Mouse (Mus musculus) heart, embryonic 16.5 days (tissue): ENCODE measurements around the gene Rassf5. TPM values are rescaled to one million over a fixed set of nuclear protein-coding genes. Genes with fewer than 3 reads are reported as not detected.

Experiments
- ATAC-seq: fragments of 200-750 bp; cut with Nextera tagmentation; replicated peaks from 2 replicates; pipeline ENCODE4 v1.8.0; 2017; ENCODE audit warnings: moderate number of reproducible peaks; ENCODE audit not compliant: insufficient read depth, low FRiP score; ENCODE audit errors: extremely low read depth
- H3K27ac ChIP-seq: fragments of 300-500 bp; sonication (generic); 2 replicates; pipeline ENCODE4 v1.5.1; 2014; ENCODE audit warnings: mild to moderate bottlenecking, low read length, control low read depth, moderate library complexity
- H3K27me3 ChIP-seq: fragments of 300-500 bp; sonication (generic); 2 replicates; pipeline ENCODE4 v1.6.1; 2014; ENCODE audit warnings: low read length, mixed read lengths; ENCODE audit not compliant: control insufficient read depth, insufficient read depth
- H3K36me3 ChIP-seq: fragments of 300-500 bp; sonication (generic); 2 replicates; pipeline ENCODE4 v1.6.1; 2014; ENCODE audit not compliant: control insufficient read depth, insufficient read depth
- H3K4me1 ChIP-seq: fragments of 300-500 bp; sonication (generic); 2 replicates; pipeline ENCODE4 v1.6.1; 2014; ENCODE audit warnings: low read length, mixed read lengths; ENCODE audit not compliant: control insufficient read depth, insufficient read depth
- H3K4me2 ChIP-seq: fragments of 300-500 bp; sonication (generic); 2 replicates; pipeline ENCODE4 v1.6.1; 2014; ENCODE audit warnings: low read depth, mild to moderate bottlenecking, control low read depth, low read length
- H3K4me3 ChIP-seq: fragments of 300-500 bp; sonication (generic); 2 replicates; pipeline ENCODE4 v1.5.1; 2014; ENCODE audit warnings: mild to moderate bottlenecking, control low read depth, low read length
- H3K9ac ChIP-seq: fragments of 300-500 bp; sonication (generic); 2 replicates; pipeline ENCODE4 v1.6.1; 2014; ENCODE audit warnings: low read length, control low read depth
- H3K9me3 ChIP-seq: fragments of 300-500 bp; sonication (generic); replicated peaks from 2 replicates; pipeline ENCODE4 v1.6.1; 2016; ENCODE audit warnings: low read length; ENCODE audit not compliant: control insufficient read depth
- WGBS: fragments of 180-500 bp; shearing (Covaris S2); extraction: QIAGEN DNeasy Blood & Tissue Kit; methylation state at CpG from one replicate; pipeline ENCODE4 v1.1.7; 2014; 5-methylcytosine and 5-hydroxymethylcytosine counted together
- polyA plus RNA-seq: library from polyadenylated mRNA; unstranded; fragments of >200 nt; fragmentation: Nextera tagmentation; extraction: Ambion mirVana; gene quantifications from 2 replicates; pipeline ENCODE4 v1.2.1, GENCODE M21; 2015

Gene Rassf5
- polyA plus RNA-seq, 1 experiment from 2014 or later = 22.5 TPM

- Histone ChIP-seq H3K27me3 (no peaks in the 10 kb centered on the region), H3K4me2 (no peak overlapping the region), H3K4me1 (peaks cover 9% of the 10 kb centered on the region), H3K36me3 (no peaks in the 10 kb centered on the region), H3K27ac (no peak overlapping the region), H3K9me3 (no peaks in the 10 kb centered on the region), H3K9ac (no peak overlapping the region), H3K4me3 (no peak overlapping the region)
- 88% methylated on average over 2 of the region's 2 CpGs for WGBS
- ATAC-seq = no peak
Measured at GRCm38 (mm10) chr1:131223345-131223744, 21.7 kb downstream of the Rassf5 start.

GRCm38 (mm10) chr1:131221822-131222590, 23.1 kb downstream of the Rassf5 start:
- H3K4me3 ChIP-seq = no peak overlapping the region
- no peak overlapping the region for H3K4me2 ChIP-seq
- no peaks in the 10 kb centered on the region for H3K27me3 ChIP-seq
- H3K36me3 ChIP-seq = no peaks in the 10 kb centered on the region
- ATAC-seq = no peak
- WGBS = 73% methylated on average over 13 of the region's 13 CpGs
- no peak overlapping the region for H3K9ac ChIP-seq
- no peak overlapping the region for H3K27ac ChIP-seq
- H3K9me3 ChIP-seq = no peaks in the 10 kb centered on the region
- no peaks in the 10 kb centered on the region for H3K4me1 ChIP-seq

- WGBS = 84% methylated on average over 11 of the region's 11 CpGs
- no peaks in the 10 kb centered on the region for H3K27me3 ChIP-seq
- no peaks in the 10 kb centered on the region for H3K4me1 ChIP-seq
- no peak for ATAC-seq
- no peak overlapping the region for H3K9ac ChIP-seq
- no peaks in the 10 kb centered on the region for H3K36me3 ChIP-seq
- H3K4me2 ChIP-seq = no peak overlapping the region
- no peak overlapping the region for H3K27ac ChIP-seq
- H3K9me3 ChIP-seq = no peaks in the 10 kb centered on the region
- no peak overlapping the region for H3K4me3 ChIP-seq
Measured at GRCm38 (mm10) chr1:131218933-131219332, 26.1 kb downstream of the Rassf5 start.

GRCm38 (mm10) chr1:131213361-131213760, 31.7 kb downstream of the Rassf5 start:
- H3K27me3 ChIP-seq = no peaks in the 10 kb centered on the region

GRCm38 (mm10) chr1:131212956-131213355, 32.1 kb downstream of the Rassf5 start:
- Histone ChIP-seq H3K4me3 (no peak overlapping the region), H3K27ac (no peak overlapping the region), H3K4me2 (no peak overlapping the region), H3K27me3 (no peaks in the 10 kb centered on the region), H3K9ac (no peak overlapping the region), H3K9me3 (no peaks in the 10 kb centered on the region), H3K36me3 (no peaks in the 10 kb centered on the region), H3K4me1 (peaks cover 7% of the 10 kb centered on the region; the same call in 1 of the 2 replicates)
- WGBS = 40% methylated on average over 5 of the region's 5 CpGs
- no peak for ATAC-seq

More at GRCm38 (mm10) chr1:131213361-131213760, 31.7 kb downstream of the Rassf5 start:
- Histone ChIP-seq H3K4me2 (no peak overlapping the region), H3K27ac (no peak overlapping the region), H3K4me3 (no peak overlapping the region), H3K4me1 (peaks cover 7% of the 10 kb centered on the region; the same call in 1 of the 2 replicates), H3K9ac (no peak overlapping the region), H3K36me3 (no peaks in the 10 kb centered on the region), H3K9me3 (no peaks in the 10 kb centered on the region)
- WGBS = 58% methylated on average over 6 of the region's 6 CpGs
- no peak for ATAC-seq

GRCm38 (mm10) chr1:131211655-131212054, 33.4 kb downstream of the Rassf5 start:
- H3K9ac ChIP-seq = no peak overlapping the region
- WGBS = 97% methylated on average over 1 of the region's 1 CpGs
- H3K4me2 ChIP-seq = no peak overlapping the region
- no peaks in the 10 kb centered on the region for H3K27me3 ChIP-seq
- no peaks in the 10 kb centered on the region for H3K9me3 ChIP-seq
- H3K36me3 ChIP-seq = no peaks in the 10 kb centered on the region
- peaks cover 7% of the 10 kb centered on the region; the same call in 1 of the 2 replicates for H3K4me1 ChIP-seq
- H3K27ac ChIP-seq = no peak overlapping the region
- no peak for ATAC-seq
- no peak overlapping the region for H3K4me3 ChIP-seq

- H3K36me3 ChIP-seq = no peaks in the 10 kb centered on the region
- H3K9me3 ChIP-seq = no peaks in the 10 kb centered on the region
- WGBS = 73% methylated on average over 8 of the region's 8 CpGs
- H3K4me2 ChIP-seq = no peak overlapping the region
- H3K27me3 ChIP-seq = no peaks in the 10 kb centered on the region
- H3K27ac ChIP-seq = no peak overlapping the region
- peaks cover 7% of the 10 kb centered on the region; the same call in 1 of the 2 replicates for H3K4me1 ChIP-seq
- H3K9ac ChIP-seq = no peak overlapping the region
- no peak for ATAC-seq
- no peak overlapping the region for H3K4me3 ChIP-seq
Measured at GRCm38 (mm10) chr1:131209971-131210426, 35.1 kb downstream of the Rassf5 start.

GRCm38 (mm10) chr1:131208800-131209199, 36.3 kb downstream of the Rassf5 start:
- H3K4me2 ChIP-seq = no peak overlapping the region
- no peak for ATAC-seq
- H3K4me1 ChIP-seq = peaks cover 9% of the 10 kb centered on the region; the same call in 1 of the 2 replicates
- no peak overlapping the region for H3K27ac ChIP-seq
- H3K9me3 ChIP-seq = no peaks in the 10 kb centered on the region
- H3K9ac ChIP-seq = no peak overlapping the region
- H3K36me3 ChIP-seq = no peaks in the 10 kb centered on the region
- no peak overlapping the region for H3K4me3 ChIP-seq
- H3K27me3 ChIP-seq = no peaks in the 10 kb centered on the region
- WGBS = 92% methylated on average over 6 of the region's 6 CpGs

GRCm38 (mm10) chr1:131208081-131208480, 37.0 kb downstream of the Rassf5 start:
- no peaks in the 10 kb centered on the region for H3K36me3 ChIP-seq
- H3K4me3 ChIP-seq = no peak overlapping the region
- ATAC-seq = no peak
- no peak overlapping the region for H3K9ac ChIP-seq
- no peak overlapping the region for H3K4me2 ChIP-seq
- peaks cover 3% of the 10 kb centered on the region; the same call in 1 of the 2 replicates for H3K4me1 ChIP-seq
- no peaks in the 10 kb centered on the region for H3K9me3 ChIP-seq
- WGBS = 88% methylated on average over 5 of the region's 5 CpGs
- H3K27ac ChIP-seq = no peak overlapping the region
- no peaks in the 10 kb centered on the region for H3K27me3 ChIP-seq
